Mouse (Mus musculus) kidney, postnatal 10 days (tissue): ENCODE measurements around the gene Uvrag.
A peak's percentile ranks its signal among the peaks of the same experiment; 100 is the strongest.

Experiments used
- DNase-seq: peaks from one replicate; pipeline ENCODE4 v3.0.0; 2021; ENCODE audit warnings: mixed read lengths

Gene Uvrag

GRCm38 (mm10) chr7:98917407-98917806 lies 223.5 kb downstream of the Uvrag start:
- peak; percentile 57 for DNase-seq

DNA sequence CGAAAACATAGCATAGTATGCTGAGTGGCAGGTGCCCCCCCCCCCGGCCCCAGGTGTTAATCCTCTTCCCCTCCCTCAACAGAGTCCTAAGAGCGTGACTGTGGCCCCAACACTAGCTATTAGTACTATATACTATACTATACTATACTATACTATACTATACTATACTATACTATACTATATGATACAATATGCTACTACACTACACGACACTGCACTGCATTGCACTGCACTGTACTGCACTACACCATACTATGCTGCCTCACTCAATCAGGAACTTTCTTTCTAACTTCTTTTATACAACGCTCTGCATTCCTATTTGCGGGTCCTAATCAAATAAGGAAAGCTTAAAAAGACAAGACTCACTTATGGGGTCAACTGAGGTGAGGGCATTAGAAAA lies 224.4 kb downstream of the Uvrag start:
- no peak for DNase-seq

GRCm38 (mm10) chr7:98912953-98913360 lies 228.0 kb downstream of the Uvrag start:
- no peak for DNase-seq

- DNase-seq, result no peak
Measured at GRCm38 (mm10) chr7:98911276-98911675, 229.7 kb downstream of the Uvrag start.

DNA sequence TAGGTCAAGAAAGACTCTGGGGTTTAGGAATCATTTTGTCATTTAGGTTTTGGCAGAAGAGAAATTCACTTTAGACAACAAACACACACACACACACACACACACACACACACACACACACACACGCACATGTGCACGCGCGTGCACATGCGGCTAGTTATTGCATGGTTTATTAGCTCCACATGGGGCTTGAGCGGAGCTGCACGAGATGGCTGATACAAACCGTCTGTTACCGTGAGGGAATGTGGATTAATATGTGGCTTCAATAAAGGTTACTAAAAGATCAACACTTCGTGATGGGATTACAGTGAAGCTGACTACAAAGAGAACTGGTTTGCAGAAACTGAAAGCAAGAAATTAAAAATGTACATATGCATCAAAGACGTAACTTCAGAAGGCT lies 230.2 kb downstream of the Uvrag start:
- DNase-seq, result no peak

GRCm38 (mm10) chr7:98910164-98910563 lies 230.8 kb downstream of the Uvrag start:
- DNase-seq, result no peak

DNA sequence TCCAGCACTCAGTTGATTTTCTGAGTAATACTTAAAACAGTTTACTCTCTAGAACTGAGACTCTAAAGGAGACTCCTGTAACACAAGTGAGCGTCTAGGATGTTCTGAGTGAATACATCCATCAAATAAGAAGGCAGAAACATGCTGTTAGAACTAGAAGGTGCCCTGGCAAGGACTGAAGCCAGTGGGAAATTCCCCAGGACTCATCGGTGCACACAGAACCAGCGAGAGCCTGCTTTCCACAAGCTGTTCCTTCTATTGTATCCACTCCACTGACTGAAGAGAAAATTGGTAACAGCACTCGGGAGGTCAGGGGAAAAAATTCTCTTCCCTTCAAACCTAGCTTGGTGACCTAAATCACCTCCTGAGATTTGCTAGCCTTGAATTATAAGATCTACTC lies 233.5 kb downstream of the Uvrag start:
- no peak for DNase-seq

GRCm38 (mm10) chr7:98904659-98905362 lies 236.1 kb downstream of the Uvrag start:
- DNase-seq, result peak; percentile 80

DNA sequence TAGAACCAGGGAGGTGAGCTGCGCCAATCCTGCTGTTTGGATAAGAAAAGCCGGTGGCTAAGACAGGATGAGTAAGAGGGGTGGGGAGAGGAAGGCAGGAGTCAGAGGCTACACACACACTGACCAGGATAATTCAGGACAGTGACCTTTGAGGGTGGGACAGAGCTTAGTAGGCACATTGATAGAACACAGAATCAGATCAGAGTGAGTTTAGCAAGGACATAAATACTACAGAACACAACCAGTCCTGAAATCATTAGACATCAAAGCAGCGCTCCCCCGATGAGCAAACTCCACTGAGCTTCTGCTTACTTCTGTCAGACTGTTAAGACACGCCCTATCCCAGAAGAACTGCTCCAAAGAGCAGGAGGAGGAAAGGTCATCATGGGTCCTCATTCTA lies 237.1 kb downstream of the Uvrag start:
- DNase-seq, result no peak

DNA sequence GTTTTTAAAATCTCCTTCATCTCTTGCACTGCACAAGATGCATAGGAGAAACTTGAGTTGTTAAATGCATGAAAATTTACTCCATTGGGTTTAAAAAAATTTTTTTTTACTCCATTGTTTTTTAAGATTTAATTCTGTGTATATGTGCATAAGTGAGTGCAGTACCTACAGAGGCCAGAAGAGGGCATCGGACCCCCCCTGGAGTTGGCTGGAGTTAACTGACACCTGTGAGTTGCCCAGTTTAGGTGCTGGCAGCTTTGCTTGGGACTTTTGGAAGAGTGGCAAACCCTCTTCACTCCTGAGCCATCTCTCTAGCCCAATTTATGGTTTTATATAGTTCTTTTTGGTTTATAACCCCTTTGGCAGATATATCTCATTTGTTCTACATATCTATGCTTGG lies 239.8 kb downstream of the Uvrag start:
- DNase-seq, result no peak

DNA sequence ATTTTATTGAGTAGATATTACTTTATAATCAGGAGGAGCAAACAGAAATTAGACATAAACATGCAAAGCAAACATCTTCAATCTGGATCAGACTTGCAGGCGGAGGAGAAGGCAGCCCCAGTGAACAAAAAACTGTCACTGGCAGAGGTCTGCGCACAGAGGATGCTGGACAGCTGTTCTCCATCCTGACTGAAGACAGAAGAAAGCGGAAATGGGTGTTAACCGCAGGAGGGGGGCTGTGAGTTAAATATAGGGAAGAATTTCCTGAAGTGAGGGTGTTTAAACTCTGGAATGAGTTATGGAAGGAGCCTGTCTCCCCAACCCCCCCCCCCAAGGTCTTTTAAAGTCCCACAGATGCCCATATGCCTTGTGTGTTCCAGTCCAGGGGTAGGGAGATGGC lies 241.1 kb downstream of the Uvrag start:
- DNase-seq, result peak; percentile 83

- DNase-seq, result no peak
Measured at GRCm38 (mm10) chr7:98897323-98897722, 243.6 kb downstream of the Uvrag start.

- no peak for DNase-seq
Measured at GRCm38 (mm10) chr7:98895501-98896095, 245.3 kb downstream of the Uvrag start.

- no peak for DNase-seq
Measured at GRCm38 (mm10) chr7:98894768-98895167, 246.2 kb downstream of the Uvrag start.

DNA sequence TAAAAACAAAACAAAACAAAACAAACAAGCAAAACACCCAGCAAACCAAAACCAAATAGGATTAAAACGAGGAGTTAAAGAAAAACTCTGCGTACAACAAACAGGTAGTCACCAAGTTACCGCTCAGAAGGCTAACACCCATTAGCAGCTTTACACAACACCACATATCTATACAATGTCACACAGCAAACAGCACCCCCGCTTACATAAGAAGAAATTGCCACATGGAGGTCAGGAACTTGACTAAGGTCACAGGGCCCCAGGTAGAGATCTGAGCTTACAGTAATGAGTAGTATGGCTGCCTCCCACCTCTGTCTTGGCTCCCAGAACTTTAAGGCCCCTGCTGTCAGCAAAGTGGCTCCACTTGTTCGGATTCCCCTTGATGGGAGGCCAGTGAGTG lies 246.6 kb downstream of the Uvrag start:
- no peak for DNase-seq

DNA sequence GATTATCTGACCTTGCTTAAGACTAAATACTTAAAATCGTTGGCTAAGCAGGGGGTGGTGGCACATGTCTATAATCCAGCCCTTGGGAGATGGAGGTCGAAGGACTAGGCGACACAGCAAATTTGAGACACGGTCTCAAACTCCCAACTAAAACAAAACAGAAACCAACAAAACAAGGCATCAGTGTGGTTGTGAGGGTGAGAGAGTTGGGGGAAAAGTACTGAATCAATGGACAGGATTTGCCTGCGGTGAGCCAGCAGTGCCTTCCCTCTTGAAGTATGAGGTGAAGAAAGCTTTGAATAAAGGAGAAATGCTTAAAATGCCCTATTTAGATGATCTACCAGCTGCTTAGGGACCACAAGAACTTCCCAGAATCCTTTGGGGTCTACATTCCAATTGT lies 247.8 kb downstream of the Uvrag start:
- no peak for DNase-seq

GRCm38 (mm10) chr7:98889211-98889610 lies 251.7 kb downstream of the Uvrag start:
- no peak for DNase-seq

- DNase-seq, result no peak
Measured at GRCm38 (mm10) chr7:98888810-98889209, 252.1 kb downstream of the Uvrag start.

DNA sequence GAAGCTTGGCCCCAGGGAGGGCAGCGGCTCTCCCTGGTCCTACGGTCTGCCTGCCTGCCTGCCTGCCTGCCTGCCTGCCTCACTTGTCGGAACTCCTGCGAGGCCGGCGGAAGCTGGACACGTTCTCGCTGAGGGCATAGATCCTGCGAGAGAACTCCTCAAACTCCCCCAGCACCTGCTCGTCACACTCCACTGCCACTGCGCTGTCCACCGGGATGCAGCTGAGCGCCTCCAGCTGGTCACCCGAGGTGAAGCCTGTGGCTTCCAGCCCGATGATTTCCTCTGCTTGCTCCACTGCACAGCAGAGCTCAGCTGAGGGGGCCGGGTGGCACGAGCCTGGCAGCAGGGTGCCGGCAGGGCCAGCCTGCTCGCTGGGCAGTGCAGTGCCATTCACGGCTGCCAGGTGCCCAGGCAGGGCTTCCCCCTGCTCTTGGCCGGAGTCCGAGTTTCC lies 253.1 kb downstream of the Uvrag start:
- DNase-seq, result peak; percentile 80

- no peak for DNase-seq
Measured at GRCm38 (mm10) chr7:98881887-98882286, 259.1 kb downstream of the Uvrag start.

- DNase-seq, result no peak
Measured at GRCm38 (mm10) chr7:98879176-98879575, 261.8 kb downstream of the Uvrag start.

GRCm38 (mm10) chr7:98876119-98876518 lies 264.8 kb downstream of the Uvrag start:
- DNase-seq, result no peak

DNA sequence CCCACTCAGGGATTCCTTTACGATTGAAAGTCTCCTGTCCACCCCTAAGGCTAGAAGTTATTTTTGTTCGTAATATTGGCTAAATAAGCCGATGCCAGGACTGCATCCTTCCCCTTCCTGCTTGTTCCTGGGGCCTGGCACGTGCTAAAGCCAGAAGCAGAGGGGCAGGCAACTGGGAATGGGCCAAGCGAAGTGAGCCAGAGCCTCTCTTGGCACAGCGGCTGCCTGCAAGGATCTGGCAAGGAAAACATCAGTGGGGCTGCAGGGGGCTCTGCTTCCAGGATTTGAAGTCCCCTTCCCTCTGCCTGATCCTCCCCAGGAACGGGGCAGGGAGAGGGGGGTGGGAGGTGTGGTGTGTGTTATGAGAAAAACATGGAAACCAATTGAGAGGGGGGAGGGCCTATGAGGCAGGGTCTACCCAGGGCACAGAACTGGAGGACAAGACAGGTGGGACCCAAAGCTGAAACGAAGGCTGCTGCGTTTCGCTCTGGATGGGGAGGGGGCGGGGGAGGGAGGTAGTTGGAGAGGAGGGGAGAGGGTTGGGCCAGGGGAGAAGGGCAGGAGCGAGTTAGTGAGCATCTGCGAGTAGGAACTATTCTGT lies 265.5 kb downstream of the Uvrag start:
- no peak for DNase-seq

GRCm38 (mm10) chr7:98874411-98874951 lies 266.5 kb downstream of the Uvrag start:
- no peak for DNase-seq
